Mouse (Mus musculus): Measurements from ENCODE around the gene Rdh1. TPM values are rescaled to one million over a fixed set of nuclear protein-coding genes. Genes with fewer than 3 reads are reported as not detected.

The Rdh1 gene
- polyA plus RNA-seq, 1 experiment: 0.18 TPM

Other genes starting within 250 kb of the Rdh1 start
- gene Ndufa4l2, start 244.8 kb upstream of the Rdh1 start, polyA plus RNA-seq (2012; rRNA removed): 10.3 and 10.8 TPM in 2 replicates
- 45.3 and 46.6 TPM in 2 replicates for gene Shmt2, start 237.3 kb upstream of the Rdh1 start, polyA plus RNA-seq (2012; rRNA removed)
- 9.3 and 12.1 TPM in 2 replicates for gene Nxph4, start 225.2 kb upstream of the Rdh1 start, polyA plus RNA-seq (2012; rRNA removed)
- 279 and 283 TPM in 2 replicates for gene Lrp1, start 138.6 kb upstream of the Rdh1 start, polyA plus RNA-seq (2012; rRNA removed)
- 11.0 and 11.9 TPM in 2 replicates for gene Stat6, start 116.7 kb upstream of the Rdh1 start, polyA plus RNA-seq (2012; rRNA removed)
- 4.5 and 4.8 TPM in 2 replicates for gene Nemp1, start 92.8 kb upstream of the Rdh1 start, polyA plus RNA-seq (2012; rRNA removed)
- 38.2 and 46.1 TPM in 2 replicates for gene Nab2, start 91.2 kb upstream of the Rdh1 start, polyA plus RNA-seq (2012; rRNA removed)
- gene Myo1a, start 54.6 kb upstream of the Rdh1 start, polyA plus RNA-seq (2012; rRNA removed): 1.4 and 1.5 TPM in 2 replicates
- gene Tac2, start 35.2 kb upstream of the Rdh1 start, polyA plus RNA-seq (2012; rRNA removed): 34.9 and 38.9 TPM in 2 replicates
- 6.0 and 6.1 TPM in 2 replicates for gene Zbtb39, start 20.2 kb upstream of the Rdh1 start, polyA plus RNA-seq (2012; rRNA removed)
- 1.1 and 1.9 TPM in 2 replicates for gene Gpr182, start 8.0 kb upstream of the Rdh1 start, polyA plus RNA-seq (2012; rRNA removed)
- 0.17 and 0.40 TPM in 2 replicates for gene Rdh16f1, start 66 bp downstream of the Rdh1 start, polyA plus RNA-seq (2012; rRNA removed)
- 0.90 TPM in 2 replicates for gene Rdh9, start 16.7 kb downstream of the Rdh1 start, polyA plus RNA-seq (2012; rRNA removed)
- gene Rdh16, start 41.4 kb downstream of the Rdh1 start, polyA plus RNA-seq (2012; rRNA removed): 0.26 and 0.32 TPM in 2 replicates
- not detected in 2 replicates for gene Rdh19, start 90.2 kb downstream of the Rdh1 start, polyA plus RNA-seq (2012; rRNA removed)
- 0.15 TPM in 1 of 2 replicates, not detected in the other for gene Rdh16f2, start 106.8 kb downstream of the Rdh1 start, polyA plus RNA-seq (2012; rRNA removed)
- gene Rdh7, start 129.1 kb downstream of the Rdh1 start, polyA plus RNA-seq (2012; rRNA removed): not detected in 2 replicates
- 0.11 and 0.16 TPM in 2 replicates for gene Sdr9c7, start 138.8 kb downstream of the Rdh1 start, polyA plus RNA-seq (2012; rRNA removed)
- gene Hsd17b6, start 247.9 kb downstream of the Rdh1 start, polyA plus RNA-seq (2012; rRNA removed): 0.10 and 0.29 TPM in 2 replicates